Mouse (Mus musculus) testis, adult 2 months (tissue): Measurements from ENCODE around the gene Hoxc6.

ENCODE experiments used
- CTCF ChIP-seq: fragments of 200-500 bp; IDR thresholded peaks from 2 replicates; pipeline ENCODE4 v1.5.1; 2012; ENCODE audit warnings: low read depth, mild to moderate bottlenecking, inconsistent platforms, low read length, moderate library complexity; ENCODE audit not compliant: control insufficient read depth, insufficient read depth, insufficient replicate concordance
- POLR2A ChIP-seq: fragments of 200-500 bp; IDR thresholded peaks from 2 replicates; pipeline ENCODE4 v1.6.1; 2012; ENCODE audit warnings: low read depth, mild to moderate bottlenecking, inconsistent platforms, low read length, moderate library complexity; ENCODE audit not compliant: control insufficient read depth

DNA sequence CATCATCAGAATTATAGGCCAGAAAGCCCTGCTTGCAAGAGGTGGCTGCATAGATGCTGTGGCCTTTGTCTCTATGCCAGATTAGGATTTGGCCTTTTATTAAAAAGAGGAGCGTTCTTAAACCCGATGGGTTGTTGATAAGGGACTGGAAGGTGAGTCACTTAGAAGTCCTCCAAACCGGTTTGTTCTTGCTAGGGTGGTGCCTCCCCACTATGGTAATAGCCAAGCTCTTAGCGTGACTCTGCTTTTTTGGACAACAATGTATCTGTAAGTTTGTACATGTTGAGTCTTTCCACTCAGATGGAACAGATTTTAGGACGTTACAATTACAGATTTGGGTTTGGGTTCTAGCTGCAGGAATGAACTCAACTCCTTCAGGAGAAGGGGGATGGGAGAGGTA is 43.6 kb downstream of the Hoxc6 start:
- TF ChIP-seq CTCF (no peak), POLR2A (no peak)
